Mouse (Mus musculus) c-Kit-positive CD71-negative TER-119-negative erythroid progenitor cells, embryonic 14.5 days (primary cell): Measurements from ENCODE around the gene Themis2.

ENCODE experiments used
- DNase-seq: peaks from one replicate; pipeline ENCODE4 v3.0.0-alpha.2; 2013; ENCODE audit warnings: low read depth

Themis2 gene

DNA sequence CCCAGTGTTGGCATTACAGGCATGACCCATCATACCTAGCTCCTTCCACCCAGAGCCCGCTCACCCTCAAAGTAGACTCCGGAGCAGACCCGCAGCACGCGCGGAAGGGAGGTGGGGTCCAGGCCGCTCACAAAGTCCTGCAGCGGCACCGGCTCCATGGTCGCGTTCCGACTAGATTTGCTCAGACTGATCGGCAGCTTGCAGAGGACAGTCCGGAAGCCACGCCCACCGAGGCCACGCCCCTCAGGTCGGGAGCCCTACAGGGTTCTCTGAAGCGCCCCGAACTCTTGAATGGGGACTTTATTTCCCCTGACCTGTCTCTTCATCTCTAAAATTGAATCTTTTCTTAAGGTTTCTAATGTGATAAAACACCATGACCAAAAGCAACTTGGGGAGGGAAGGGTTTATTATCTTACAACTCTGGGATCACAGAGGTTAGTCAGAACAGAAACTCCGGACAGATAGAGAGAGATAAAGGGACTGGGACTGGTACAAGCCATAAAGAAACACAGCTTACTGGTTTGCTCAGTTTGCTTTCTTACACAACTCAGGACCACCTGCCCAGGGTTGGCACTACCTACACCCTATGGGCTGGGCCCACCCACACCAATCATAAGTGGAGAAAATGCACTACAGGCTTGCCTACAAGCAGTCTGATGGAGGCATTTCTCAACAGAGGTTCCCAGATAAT, at the start of gene Themis2:
Gene Themis2, minus strand, starts transcription at position 192 of the 691 bp plus-strand sequence.
- DNase-seq: peak; percentile 75

DNA sequence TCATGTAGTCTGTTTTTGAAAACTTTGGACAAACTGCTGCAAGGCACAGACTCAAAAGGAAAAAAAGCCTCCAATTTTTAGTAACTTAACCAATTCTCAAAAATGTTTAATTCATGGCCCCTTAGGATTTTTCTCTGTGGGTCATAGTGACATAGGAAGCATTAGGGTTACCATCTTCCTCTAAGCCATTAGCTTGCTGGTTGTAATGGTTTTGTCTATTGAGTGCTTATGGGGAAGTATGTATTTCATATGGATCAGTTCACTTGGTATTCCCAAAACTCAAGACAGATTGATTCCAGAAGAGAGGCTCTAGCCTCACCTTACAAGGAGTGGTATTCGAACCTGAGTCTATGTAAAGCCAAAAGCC, 47.5 kb upstream of the Themis2 start:
- DNase-seq: no peak

DNA sequence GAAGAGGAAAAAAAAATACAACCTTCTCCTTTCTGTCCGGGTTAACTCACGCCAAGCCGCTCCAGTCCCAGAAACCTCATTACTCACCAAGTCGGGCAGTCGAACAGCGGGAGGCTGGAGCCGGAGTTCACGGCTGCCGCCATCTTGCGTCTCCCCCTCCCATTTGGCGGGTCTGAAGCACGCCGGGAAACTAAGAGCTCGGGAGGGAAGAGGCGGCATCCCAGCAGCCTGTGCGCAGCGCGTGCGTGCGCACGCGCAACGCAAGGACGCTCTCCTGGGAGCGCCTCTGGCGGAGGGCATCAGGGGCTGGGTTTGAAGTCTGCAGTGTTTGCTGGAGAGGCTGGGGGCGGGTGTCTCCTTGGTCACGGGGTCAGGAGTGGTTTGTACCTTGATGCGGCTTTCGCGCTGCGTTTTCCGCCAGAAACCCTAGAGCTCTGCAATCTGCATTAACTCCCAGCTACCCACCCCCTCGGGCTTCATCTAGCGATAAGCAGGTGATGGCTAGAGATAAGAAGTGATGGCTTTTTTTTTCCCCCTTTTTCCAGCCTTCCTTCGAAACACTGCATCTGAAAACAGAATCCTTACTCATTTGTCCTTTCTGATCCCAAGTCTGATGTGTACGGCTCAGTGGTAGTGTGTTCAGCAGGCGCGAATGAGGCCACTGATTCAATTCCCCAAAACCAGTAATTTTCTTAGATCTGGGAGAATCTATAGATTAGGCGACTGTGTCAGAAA, 47.0 kb upstream of the Themis2 start, which contains the start of gene Ppp1r8:
Gene Ppp1r8, minus strand, starts transcription at position 200 of the 735 bp plus-strand sequence.
- peak; percentile 81 for DNase-seq

DNA sequence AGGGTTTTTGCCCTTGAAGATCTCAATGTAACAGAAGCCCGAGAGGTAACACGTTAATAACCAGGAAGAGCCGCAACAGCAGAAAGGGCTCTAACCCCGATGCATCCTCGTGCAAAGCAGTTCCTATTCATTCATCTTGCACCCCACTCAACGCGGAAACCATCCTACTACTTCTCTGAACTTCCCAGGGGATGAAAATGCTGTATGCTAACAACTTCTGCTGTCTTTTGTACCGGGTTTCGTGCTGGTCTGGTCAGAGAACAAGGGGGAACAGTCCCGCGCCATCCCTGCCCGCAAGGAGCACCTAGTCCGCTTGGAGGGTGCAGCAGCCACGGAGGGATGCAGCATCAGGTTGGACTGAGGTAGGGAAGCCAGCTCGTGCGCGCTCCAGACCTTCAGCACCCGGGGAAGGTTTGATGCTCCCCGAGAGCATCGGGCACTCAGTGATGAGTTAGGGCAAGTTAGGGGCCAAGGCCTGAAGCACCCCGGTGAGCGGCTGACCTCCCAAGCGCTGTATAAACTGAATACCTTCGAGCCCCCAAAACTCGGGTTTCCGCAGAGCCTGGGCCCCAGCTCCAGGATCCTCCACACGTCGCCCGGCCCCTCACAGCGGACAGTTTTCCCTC, 46.2 kb upstream of the Themis2 start:
- no peak for DNase-seq

DNA sequence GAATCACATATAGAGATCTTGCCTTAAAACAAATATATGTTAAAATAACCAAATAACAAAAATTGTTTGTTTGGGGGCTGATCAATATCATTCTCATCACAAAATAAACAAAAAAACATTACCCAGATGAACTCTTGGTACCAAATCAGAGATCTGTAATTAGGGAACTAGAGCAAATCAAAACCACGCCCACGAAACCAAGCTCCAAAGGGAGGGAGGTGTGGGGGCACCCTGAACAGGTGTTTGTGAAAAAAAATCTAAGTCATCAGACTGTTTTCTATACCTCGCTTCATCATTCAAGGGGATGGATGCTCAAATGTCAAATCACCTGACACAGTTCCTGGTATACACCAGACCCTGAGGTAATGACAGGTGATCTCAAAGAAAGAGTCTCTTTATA, 45.3 kb upstream of the Themis2 start:
- DNase-seq: no peak

DNA sequence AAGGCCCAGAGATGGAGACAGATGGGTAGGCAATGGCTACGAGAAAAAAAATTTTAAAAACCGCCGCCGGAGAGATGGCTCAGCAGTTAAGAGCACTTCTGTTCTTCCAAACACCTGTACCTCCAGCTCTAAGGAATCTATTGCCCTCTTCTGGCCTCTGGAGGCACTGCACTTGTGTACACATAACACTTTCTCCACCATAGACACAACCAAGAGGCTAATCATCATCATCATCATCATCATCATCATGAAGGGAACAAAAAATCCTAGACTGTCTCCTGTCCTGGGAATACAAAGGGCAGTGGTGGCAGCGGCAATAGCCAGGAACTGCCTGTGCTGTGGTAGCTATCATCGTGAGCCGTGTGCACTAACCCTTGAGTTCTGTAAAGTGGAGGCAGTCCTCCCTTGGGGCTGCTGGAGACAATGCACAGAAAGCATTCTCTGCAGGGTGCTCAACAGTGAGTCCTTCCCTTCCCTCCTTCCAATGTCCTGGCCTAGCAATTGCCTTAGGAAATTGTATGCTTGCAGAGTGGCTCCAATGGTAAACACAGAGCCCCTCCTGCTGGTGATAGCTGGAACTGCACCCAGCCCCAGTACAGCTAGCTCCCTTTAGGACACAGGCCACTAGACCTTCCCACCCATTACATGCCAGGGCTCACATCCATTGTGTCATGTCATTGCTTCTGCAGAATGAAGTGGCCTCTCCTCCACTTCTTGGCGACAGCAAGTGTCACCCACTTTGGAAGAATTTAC, 27.6 kb upstream of the Themis2 start:
- DNase-seq: peak; percentile 76

DNA sequence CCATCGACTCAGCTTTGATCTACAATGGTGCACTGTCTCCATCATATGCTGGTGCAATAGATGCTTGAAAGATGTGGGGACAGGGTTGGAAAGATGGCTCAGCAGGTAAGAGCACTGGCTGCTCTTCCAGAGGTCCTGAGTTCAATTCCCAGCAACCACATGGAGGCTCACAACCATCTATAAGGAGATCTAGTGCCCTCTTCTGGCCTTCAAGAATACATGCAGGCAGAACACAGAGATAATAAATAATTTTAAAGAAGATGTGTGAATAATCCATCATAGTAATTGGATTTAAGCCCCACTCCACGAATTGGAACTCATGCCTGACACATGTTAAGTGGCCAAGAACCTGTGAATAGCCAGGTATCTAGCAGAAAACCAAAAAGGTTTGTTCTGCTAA, 22.3 kb upstream of the Themis2 start:
- DNase-seq: no peak

DNA sequence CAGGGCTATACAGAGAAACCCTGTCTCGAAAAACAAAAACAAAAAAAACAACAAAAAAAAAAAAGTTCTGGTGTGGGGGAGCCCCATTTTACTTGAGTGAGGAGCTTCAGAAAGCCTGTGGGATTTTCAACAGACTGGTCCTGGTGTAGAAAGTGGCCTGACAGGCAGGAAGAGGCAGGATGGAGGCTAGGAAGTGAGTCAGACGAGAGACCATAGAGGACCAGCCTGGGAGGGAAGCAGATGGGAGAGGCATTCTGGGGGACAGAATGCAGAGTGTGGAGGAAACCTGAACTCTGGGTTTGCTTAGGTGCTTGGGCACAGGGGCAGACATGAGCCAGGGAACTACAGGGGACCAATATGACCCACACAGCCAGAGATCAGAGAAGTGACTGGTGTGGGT, 20.7 kb upstream of the Themis2 start:
- no peak for DNase-seq

DNA sequence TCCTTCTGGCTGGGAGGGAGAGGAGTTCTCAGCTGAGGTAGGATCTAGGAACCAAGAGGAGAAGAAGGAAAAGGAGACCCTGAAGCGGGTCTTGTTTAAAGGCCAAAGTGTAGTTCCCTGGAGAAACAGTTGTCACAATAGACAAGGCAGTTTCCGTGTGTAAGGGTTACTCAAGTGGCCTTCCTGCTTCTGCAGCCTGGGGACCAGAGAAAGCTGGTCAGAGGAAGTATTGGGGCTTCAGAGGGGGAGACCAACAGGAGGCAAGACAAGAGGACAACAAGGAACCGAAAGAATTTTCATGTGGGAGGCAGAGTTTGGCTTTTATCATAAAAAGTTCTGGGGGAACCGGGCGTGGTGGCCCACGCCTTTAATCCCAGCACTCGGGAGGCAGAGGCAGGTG, 20.2 kb upstream of the Themis2 start:
- no peak for DNase-seq

DNA sequence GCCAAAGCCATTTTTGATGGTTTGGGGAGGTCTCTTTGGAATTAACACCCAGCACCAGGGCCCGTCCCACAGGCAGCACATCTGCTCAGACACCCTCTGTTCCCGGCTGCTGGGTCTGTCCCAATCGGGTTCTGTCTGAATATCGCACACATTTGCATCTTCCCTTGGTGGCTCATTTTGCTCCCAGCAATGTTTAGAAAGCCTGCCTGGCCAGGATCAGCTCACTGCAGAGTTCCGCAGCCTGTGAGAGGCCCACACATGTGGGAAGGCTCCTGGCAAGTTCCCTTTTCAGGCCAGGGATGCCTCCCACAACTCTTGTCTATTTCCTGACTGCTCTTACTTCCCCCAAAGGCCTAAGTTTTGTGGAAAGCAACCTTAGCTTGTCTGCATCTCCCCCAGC, 13.4 kb upstream of the Themis2 start:
- DNase-seq: no peak

DNA sequence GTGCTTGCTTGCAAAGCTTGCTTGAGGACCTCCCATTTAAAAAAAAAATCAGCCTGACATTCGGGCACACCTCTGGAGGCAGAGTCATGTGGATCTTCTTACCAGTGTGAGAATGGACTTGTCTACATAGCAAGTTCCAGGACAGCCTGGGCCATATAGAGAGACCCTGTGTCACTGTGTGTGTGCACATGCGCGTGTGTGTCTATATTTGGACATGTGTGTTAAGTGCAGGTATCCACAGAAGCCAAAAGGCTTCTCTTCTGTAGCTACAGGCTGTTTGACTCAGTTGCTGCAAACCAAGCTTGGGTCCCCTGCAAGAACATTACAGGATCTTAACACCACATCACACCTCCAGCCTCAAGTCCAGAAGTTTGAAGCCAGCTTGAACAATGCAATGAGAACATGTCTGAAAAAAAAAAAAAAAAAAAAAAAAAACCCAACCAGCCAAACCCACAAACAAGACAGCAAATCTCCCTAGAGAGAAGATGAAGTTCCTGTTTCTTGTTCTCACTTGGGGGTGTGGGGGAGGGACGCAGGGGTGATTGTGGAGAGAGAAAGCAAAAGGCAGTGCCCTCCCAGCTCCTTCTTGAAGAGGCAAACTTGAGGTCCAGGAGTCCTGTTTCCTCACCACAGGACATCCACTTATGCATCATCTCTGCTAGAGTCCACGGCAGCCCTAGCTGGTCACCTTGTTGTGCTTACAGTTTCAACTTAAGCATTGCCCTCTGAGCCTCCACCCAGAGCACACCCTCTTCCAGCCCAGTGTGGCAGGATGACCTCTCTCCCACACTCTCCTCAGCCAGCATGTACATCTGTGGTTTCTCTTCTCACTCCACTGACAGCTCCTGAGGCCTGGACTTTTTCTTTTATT, 11.8 kb upstream of the Themis2 start:
- DNase-seq: no peak

DNA sequence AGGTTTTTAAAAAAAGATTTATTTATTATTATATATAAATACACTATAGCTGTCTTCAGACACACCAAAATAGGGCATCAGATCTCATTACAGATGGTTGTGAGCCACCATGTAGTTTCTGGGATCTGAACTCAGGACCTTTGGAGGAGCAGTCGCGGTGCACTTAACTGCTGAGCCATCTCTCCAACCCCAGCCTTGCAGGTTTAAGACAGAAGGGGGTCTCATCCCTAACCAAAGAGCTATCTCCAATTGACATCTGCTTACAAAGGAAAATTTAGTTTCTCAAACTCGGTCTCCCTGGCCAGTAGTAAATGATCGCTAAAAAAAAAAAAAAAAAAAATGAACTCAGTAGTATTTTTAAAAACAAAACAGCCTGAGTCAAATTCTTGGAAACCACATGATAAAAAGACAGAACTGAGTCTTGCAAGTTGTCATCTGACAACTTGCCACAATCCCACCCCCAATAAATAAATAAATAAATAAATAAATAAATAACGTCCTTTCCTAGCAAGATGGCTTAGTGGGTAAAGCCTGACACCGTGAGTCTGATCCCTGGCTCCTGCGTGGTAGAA, 10.5 kb upstream of the Themis2 start:
- DNase-seq: no peak

DNA sequence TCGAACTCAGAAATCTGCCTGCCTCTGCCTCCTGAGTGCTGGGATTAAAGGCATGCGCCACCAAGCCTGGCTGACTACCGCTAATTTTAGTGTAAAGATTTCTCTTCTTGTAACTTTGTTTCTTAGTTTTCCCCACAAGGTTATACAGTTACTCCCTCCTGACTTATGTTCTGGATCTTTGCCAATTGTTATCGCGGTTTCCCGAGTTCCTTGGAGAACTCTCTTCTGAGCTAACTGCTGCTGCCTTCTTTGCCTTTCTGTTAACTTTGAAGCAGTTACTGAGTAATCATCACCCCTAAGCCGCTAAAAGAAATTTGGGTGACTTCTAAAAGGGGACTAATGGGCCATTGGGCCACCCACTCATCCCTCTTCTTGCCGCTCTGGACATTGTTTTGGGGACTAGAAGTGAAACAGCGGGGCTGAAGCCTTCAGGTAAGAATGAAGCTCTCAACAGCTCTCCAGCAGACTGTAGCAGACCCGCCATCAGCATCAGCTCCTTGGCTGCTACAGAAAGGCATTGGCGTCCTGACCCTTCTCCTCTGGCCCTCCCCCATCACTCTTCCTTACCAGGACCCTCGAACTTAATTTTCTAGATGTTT, 9.5 kb upstream of the Themis2 start:
- DNase-seq: no peak

DNA sequence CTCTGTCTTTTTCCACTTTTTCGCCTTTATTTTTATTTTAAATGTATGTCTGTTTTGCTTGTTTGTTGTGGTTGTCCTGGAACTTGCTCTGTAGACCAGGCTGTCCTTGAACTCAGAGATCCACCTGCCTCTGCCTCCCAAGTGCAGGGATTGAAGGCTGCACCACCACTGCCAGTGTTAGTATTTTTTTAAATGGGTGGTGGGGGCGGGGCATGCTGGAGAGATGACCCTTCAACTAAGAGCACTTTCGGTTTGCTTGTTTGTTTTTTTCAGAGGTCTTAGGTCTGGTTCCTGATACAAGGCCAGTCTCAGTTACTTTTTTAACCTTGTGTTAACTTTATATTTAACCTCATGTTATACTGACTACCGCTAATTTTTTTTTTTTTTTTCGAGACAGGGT, 9.0 kb upstream of the Themis2 start:
- no peak for DNase-seq

DNA sequence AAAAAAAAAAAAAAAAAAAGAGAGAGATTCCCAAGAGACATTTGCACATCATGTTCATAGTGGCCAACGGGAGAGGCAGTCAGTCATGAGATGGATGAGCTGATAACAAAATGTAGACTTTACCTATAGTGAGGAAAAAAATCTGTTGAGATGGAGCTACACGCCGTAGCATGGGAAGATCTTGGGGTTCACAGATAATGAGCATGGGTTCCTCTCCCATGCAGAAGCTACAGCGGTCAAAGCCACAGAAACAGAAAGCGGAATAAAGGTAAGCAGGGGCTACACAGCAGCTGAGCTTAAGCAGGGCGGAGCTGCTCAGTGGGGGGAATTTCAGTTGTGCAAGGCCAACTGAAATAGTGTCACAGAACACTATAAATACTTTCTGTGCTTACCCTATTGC, 8.1 kb upstream of the Themis2 start:
- no peak for DNase-seq

DNA sequence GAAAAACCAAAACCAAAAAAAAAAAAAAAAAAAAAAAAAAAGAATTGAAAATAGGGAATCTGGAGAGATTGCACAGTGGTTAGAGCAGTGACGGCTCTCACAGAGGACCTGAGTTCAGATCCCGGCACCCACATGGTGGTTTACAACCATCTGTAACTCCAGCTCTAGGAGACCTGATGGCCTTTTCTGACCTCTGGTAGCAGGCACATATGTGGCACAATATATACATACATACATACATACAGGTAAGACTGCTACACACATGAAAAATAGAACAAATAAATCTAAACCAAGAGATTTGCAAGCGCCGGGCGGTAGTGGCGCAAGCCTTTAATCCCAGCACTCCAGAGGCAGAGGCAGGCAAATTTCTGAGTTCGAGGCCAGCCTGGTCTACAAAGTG, 7.7 kb upstream of the Themis2 start:
- no peak for DNase-seq

DNA sequence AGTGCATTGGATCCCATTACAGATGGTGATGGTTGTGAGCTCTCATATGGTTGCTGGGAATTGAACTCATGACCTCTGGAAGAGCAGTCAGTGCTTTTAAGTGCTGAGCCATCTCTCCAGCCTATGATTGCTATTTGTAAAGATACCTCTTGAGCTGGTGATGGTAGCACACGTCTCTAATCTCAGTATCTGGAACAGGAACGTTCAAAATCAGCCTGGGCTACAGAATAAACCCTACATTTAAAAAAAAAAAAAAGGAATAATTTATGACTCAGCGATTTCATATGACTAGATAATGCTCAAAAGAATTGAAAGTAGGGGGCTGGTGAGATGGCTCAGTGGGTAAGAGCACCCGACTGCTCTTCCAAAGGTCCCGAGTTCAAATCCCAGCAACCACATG, 7.0 kb upstream of the Themis2 start:
- no peak for DNase-seq

DNA sequence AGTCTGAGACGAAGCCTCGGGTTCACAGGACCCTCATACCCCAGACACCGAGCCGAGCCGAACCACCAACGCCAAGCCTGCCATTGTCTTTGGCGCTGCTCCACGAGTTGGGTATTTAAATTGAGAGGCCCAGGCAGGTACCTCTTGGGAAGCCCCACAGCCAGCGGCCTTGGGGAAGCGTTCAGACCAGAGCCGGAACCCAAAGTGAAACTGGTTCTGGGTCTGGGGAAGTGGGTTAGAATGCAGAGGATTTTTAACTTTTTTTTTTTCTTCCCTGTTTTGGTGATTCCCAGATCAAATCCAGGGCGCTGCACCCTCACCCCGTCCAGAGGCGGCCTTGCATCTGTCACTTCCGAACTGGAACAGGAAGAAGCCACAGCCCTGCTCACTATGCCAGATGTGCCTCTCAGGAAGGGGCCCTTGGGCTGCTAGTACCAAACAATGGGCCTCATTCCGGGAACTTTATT, 6.0 kb upstream of the Themis2 start:
- DNase-seq: no peak

DNA sequence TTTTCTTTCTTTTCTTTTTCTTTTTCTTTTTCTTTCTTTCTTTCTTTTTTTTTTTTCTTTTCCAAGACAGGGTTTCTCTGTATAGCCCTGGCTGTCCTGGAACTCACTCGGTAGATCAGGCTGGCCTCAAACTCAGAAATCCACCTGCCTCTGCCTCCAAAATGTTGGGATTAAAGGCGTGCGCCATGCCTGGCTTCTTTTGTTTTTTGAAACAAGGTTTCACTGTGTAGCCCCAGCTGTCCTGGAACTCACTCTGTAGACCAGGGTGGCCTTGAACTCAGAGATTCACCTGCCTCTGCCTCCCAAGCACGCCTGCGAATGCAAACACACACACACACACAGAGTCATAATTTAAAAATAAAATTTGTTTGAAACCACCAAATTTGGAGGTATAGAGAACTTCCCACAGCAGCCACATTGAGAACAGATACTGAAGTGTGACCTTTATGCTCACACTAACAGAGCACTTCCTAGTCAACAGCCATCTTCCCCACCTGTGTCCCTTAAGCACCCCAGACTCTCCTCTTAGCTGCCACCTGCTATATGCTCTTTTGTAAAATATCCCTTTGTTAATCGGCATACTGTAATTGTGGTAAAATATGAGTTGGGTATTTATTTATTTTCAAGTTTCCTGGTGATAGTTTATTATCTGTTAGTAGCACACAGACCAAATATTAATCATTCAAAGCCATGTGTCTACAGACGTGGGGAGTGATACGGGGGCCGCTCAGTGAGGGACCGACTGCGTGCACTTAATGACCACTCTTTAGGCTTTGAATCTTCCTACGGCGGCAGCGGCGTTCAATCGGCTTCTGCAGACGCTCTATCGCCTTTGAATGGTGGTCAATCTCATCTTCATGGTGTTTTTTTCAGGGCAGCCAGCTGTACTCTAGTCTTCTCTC, 5.2 kb upstream of the Themis2 start:
- DNase-seq: no peak

DNA sequence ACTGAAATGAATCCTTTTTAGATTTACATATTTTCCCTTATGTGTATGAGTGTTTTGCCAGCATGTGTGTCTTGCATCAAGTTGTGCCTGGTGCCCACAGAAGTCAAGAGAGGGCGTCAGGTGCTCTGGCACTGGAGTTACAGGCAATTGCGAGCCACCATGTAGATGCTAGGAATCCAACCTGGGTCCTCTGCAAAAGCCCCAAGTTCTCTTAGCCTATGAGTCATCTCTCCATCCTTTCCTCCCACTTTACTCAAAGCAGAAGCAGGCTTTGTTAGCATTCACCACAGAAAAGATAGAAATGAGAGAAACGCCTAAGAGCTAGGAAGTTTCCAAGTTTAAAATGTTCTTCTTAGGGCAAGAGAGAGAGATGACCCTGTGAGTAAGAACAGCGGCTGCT, 3.7 kb upstream of the Themis2 start:
- DNase-seq: no peak
